Mouse (Mus musculus) monocyte, adult 2 months (primary cell): Measurements from ENCODE around the gene Optn.
A peak's percentile ranks its signal among the peaks of the same experiment; 100 is the strongest.

Experiments
- DNase-seq, 2 experiments: peaks; one replicate each; pipeline ENCODE4 v3.0.0; 2022; ENCODE audit warnings: low spot score in 2 of 2, low read depth in 1 of 2

Optn gene

GRCm38 (mm10) chr2:5033546-5034420, 30.1 kb downstream of the Optn start:
- no peak for DNase-seq

DNA sequence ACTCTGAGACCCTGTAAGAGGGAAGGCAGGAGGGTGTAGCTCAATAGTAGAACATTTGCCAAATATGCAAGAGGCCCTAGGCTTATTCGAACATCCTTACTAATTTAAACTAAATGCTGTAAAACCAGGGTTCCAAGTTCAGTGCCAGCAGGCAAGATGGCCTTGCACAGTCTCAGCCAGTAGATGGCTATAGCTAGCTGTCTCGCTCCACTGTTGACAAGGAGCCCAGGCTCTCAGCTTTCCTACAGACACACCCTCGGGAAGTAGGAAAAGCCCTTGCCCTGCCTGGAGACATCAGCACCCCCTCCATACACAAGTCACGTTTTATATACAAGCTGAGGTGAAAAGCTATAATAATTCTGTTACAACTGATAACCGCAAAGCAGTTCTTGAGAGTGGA, 31.2 kb downstream of the Optn start:
- no peak for DNase-seq

- no peak for DNase-seq
These were observed 32.6 kb downstream of the Optn start for GRCm38 (mm10) chr2:5031215-5031614.

DNA sequence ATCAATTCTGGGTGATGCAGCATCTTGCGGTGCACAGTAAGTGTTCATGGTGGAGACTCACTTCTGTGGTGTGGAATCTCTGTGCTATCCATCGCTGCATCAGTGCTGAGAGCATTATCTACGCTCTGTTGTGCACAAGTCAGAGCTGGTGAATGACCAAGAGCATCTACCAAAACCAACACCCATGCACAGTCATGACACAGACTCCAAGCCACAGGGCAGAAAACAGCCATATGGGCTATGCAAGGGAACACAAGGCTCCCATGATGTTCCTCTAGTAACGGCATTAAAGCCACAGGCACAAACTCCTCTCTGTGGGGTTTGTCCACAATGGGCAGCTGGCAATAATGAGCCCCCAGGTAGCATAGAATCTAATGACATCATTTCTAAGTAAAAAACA, 34.0 kb downstream of the Optn start:
- no peak for DNase-seq

DNA sequence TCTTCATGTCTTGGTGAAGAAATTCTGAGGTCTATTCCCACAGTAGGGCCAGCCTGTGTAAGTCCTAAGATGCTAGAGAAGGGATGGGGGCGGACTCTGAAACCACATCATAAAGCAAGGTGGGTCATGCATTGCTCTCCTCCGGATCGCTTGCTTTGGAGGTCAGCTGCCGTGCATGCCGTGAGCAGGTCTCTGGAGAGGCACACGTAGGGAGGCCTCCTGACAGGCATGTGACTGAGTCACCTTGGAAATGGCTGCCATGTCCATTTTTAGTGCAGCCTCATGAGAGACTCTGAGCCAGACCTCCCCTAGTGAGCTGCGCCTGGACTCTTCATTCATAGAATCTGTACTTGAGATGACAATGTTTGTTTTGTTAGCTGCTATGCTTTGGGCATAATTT, 35.8 kb downstream of the Optn start:
- no peak for DNase-seq

DNA sequence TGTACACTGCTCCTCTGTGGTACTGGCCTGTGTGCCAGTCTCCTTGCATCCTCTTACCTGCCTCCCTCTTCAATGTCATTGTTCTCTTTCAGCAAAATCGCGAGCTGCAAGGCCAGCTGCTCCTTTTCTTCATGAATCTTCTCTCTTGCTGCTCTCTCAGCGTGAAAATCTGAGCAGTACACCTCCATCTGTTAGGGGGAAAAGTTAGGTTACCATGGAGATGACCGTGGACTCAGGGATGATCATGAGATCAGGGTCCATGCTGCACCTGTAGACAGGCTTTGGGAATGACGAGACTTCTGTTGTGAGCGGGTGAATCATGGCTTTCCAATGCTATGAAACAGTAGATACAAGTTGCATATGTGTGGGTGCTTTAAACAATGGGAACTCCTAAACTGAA, 36.8 kb downstream of the Optn start:
- DNase-seq: no peak

DNA sequence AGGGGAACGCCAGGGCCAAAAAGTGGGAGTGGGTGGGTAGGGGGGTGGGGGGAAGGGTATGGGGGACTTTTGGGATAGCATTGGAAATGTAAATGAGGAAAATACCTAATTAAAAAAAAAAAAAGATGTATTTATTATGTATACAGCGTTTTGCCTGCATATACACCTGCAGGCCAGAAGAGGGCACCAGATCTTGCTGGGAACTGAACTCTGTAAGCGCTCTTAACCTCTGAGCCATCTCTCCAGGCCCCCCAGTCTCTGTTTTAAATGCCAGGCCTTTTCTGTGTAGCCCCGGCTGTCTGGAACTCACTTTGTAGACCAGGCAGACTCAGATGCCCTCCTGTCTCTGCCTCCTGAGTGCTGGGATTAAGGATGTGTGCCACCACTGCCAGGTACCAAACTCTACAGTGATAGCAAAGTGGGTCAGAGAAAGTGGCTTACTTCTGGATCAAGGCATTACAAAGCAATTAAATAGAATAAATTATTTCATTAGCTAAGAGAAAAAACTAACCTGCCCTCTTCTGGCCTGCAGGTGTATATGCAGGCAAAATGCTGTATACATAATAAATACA, 38.6 kb downstream of the Optn start:
- DNase-seq: no peak

DNA sequence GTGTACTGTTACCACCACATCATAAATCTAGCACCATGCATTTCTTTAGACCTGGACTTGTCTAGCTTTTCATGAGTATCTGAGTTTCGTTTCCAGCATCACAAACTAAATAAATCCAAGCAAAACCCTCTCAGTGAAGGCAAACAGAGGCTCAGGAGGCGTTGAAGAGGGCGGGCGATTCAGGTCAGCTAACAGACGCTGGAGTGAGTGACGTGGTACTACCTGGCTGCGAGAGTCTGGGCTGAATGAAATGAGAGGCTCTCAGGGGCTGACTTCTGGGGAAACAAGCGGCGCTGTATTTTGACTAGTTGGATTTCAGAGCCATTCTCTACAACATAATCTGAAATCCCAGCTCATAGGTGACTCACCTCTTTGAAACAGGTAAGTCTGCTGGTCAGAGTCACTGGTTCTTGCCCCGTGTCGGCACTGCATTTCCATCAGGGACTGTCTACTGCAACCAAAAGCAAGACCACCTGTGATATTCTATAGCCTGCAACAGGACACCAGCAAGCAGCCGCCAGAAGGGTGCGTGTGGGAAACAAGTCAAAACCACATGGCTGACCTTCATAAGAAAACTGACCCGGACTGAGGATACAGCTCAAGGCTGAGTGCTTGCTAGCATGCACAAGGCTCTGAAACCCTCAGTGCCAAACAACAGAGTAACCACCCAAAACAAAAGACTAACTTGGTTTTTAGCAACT, 40.0 kb downstream of the Optn start:
- no peak for DNase-seq

- DNase-seq: no peak
These were observed 40.6 kb downstream of the Optn start for GRCm38 (mm10) chr2:5023275-5023674.

DNA sequence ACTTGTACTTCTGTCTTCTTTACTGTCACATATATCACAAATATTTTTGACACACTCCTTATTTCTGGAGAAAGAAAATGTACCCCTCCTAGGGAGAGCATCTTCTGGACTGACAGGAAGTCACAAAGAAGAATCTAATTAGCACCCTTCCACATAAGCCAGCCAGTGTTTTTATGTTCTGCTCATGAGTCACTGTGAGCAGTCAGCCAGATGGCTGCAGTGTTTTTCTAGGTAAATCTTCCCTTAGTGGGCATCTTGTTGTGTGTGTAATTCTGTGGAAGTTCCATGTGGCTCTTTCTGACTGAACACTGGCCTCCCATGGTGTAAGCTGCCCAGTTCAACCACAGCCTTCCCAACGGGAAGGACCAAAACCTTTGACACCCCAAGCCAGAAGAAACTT, 44.1 kb downstream of the Optn start:
- no peak for DNase-seq

- no peak for DNase-seq
These were observed 46.9 kb downstream of the Optn start for GRCm38 (mm10) chr2:5016922-5017321.

DNA sequence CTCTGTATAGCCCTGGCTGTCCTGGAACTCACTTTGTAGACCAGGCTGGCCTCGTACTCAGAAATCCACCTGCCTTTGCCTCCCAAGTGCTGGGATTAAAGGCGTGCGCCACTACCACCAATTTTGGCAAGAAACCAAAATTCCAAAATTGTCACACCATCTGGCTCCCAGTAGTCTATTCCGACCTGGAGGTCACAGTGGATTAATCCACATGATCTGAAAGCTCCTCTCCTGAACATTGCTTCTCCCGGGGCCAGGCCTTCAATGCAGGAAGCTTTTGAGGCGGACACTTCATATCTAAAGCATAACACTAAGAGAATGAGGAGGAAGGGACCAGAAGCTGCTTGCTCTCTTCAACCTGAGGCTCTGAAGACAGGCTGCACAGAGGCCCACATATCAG, 48.3 kb downstream of the Optn start:
- no peak for DNase-seq

DNA sequence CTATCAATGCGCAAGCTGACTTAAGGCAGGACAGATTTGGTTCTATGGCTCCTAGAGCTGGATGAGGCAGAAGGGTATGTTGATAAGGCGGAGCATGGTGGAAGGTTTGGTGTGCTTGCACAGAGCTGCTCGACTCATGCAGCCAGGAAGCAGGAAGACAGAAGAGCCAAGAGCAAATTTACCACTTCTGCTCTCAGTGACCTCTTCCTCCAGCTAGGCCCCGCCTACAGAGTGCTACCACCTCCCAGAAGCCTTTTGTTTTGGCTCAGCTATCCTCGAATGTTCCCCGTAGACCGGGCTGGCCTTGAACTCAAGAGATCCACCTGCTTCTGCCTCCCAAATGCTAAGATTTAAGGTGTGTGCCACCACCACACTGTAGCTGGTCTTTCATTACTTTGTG, 49.2 kb downstream of the Optn start:
- peak; percentile 4 to 7 for DNase-seq

- DNase-seq: peak; percentile 79
These were observed 51.1 kb downstream of the Optn start, which contains the start of gene Mcm10 for GRCm38 (mm10) chr2:5012491-5013324. Gene Mcm10 (minus strand): TSS chr2:5012791.

- no peak for DNase-seq
These were observed 51.9 kb downstream of the Optn start for GRCm38 (mm10) chr2:5011898-5012490.

DNA sequence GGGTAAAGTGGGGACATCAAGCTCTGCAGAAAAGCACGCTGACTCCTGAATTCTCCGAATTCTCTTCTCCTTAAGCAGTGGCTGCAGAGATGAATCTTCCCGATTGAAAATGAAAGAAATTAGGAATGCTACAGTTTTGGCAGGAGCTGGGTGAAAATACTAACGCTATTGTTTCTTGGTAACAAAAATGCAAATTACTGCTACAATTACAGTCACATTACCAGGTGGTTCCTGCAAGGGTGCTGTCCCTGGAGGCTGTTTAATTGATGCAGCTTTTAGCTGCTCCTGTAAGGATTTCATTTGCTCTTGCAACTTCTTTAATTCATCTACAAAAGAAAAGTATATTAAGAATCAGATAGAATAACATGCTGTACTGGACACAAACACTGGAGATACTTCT, 56.7 kb downstream of the Optn start:
- DNase-seq: no peak

DNA sequence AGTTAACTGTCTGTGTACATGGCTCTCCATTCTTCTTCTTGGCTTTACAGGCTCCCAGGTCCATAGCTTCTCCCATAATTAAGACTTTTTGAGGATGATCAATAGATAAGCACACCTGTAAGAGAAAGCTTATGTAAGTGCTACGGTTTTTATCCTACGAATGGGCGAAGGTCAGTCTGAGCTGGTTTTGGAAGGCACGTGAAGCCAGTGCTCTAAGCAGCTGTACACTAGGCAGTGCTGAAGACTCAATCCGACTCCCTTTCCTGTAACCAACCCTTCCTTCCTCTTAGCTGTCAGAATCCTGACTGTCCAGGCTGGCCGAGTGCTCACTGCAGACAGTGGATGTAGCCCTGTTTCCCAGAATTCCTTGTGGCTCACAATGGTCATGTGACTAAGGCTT, 62.6 kb downstream of the Optn start:
- DNase-seq: no peak

GRCm38 (mm10) chr2:4998905-4999304, 64.9 kb downstream of the Optn start:
- DNase-seq: no peak

GRCm38 (mm10) chr2:4996421-4996824, 67.4 kb downstream of the Optn start:
- DNase-seq: no peak

GRCm38 (mm10) chr2:4995646-4996045, 68.2 kb downstream of the Optn start:
- DNase-seq: no peak

- DNase-seq: no peak
These were observed 69.4 kb downstream of the Optn start for GRCm38 (mm10) chr2:4994436-4994835.
